Mouse (Mus musculus) small intestine, adult 2 months (tissue): Measurements from ENCODE around the gene Rfx5. TPM values are rescaled to one million over a fixed set of nuclear protein-coding genes. Genes with fewer than 3 reads are reported as not detected.

Experiments
- H3K27ac ChIP-seq: fragments of 200-500 bp; 2 replicates; pipeline ENCODE4 v1.5.1; 2012; ENCODE audit warnings: low read depth, low read length, control low read depth, inconsistent platforms; ENCODE audit not compliant: insufficient read depth
- H3K27me3 ChIP-seq: fragments of 200-500 bp; 2 replicates; pipeline ENCODE4 v1.6.1; 2012; ENCODE audit warnings: mild to moderate bottlenecking, moderate library complexity, low read length, inconsistent platforms; ENCODE audit not compliant: control insufficient read depth, insufficient read depth
- H3K36me3 ChIP-seq: fragments of 200-500 bp; 2 replicates; pipeline ENCODE4 v1.6.1; 2012; ENCODE audit warnings: mild to moderate bottlenecking, low read length, control low read depth, inconsistent platforms; ENCODE audit not compliant: control insufficient read depth, insufficient read depth
- H3K4me1 ChIP-seq: fragments of 200-500 bp; 2 replicates; pipeline ENCODE4 v1.6.1; 2012; ENCODE audit warnings: low read length, inconsistent platforms, mixed read lengths; ENCODE audit not compliant: control insufficient read depth, insufficient read depth, insufficient read length
- H3K4me3 ChIP-seq: fragments of 200-500 bp; 2 replicates; pipeline ENCODE4 v1.5.1; 2012; ENCODE audit warnings: low read depth, mild to moderate bottlenecking, control low read depth, inconsistent platforms, low read length, moderate library complexity
- CTCF ChIP-seq: fragments of 200-500 bp; IDR thresholded peaks from 2 replicates; pipeline ENCODE4 v1.5.1; 2012; ENCODE audit warnings: low read depth, mild to moderate bottlenecking, control low read depth, inconsistent platforms, low read length, moderate library complexity, mixed read lengths; ENCODE audit not compliant: insufficient replicate concordance, insufficient read length; ENCODE audit errors: extremely low read depth
- POLR2A ChIP-seq: fragments of 200-500 bp; IDR thresholded peaks from 2 replicates; pipeline ENCODE4 v1.6.1; 2012; ENCODE audit warnings: low read depth, mild to moderate bottlenecking, control low read depth, inconsistent platforms, low read length, moderate library complexity
- WGBS: fragments of 180-500 bp; shearing (Covaris S2); methylation state at CpG from one replicate; pipeline ENCODE4 v1.1.7; 2018; 5-methylcytosine and 5-hydroxymethylcytosine counted together
- polyA plus RNA-seq: library from polyadenylated mRNA; depleted of rRNA; stranded (reverse); fragments of >200 nt; gene quantifications from 2 replicates; pipeline ENCODE4 v1.2.3, GENCODE M21; 2012

Gene Rfx5
- polyA plus RNA-seq, 1 experiment = 5.7 TPM

DNA sequence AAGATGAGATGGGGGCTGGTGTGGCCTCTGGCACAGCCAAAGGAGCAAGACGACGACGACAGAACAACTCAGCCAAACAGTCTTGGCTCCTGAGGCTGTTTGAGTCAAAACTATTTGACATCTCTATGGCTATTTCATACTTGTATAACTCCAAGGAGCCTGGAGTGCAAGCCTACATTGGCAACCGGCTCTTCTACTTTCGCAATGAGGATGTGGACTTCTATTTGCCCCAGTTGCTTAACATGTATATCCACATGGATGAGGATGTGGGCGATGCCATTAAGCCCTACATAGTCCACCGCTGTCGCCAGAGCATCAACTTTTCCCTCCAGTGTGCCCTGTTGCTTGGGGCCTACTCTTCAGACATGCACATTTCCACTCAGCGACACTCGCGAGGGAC, 30.4 kb downstream of the Rfx5 start:
- no peak for TF ChIP-seq POLR2A
- no peak for TF ChIP-seq CTCF
- Histone ChIP-seq H3K36me3 (peaks cover 26% of the 10 kb centered on the region), H3K27me3 (no peaks in the 10 kb centered on the region), H3K4me1 (peaks cover 18% of the 10 kb centered on the region; the same call in 1 of the 2 replicates), H3K4me3 (no peak overlapping the region), H3K27ac (no peak overlapping the region)
- WGBS = 91% methylated on average over 11 of the region's 11 CpGs

DNA sequence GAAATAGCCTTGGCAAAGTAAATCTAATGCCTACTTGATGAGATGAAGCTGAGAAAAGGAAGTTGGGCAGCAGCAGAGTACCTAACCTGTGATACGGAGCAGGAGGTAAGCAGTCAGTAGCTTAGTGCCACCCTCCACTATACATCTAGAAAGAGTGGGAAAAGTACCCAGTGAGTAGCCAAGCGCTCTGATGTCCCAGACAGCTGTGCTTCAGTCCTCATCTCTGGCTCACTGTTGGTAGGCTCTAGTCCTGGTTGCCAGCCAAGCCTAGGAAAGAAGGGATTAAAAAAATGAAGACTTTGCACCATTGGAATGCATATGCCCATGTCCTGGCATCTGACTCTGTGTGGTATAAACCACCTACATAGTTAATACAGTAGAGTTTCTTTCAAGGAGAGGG, 31.6 kb downstream of the Rfx5 start:
- Histone ChIP-seq H3K27me3 (no peaks in the 10 kb centered on the region), H3K27ac (no peak overlapping the region), H3K4me1 (peaks cover 19% of the 10 kb centered on the region; the same call in 1 of the 2 replicates), H3K4me3 (no peak overlapping the region), H3K36me3 (peaks cover 32% of the 10 kb centered on the region)
- TF ChIP-seq POLR2A (no peak), CTCF (no peak)
- 87% methylated on average over 2 of the region's 2 CpGs for WGBS

DNA sequence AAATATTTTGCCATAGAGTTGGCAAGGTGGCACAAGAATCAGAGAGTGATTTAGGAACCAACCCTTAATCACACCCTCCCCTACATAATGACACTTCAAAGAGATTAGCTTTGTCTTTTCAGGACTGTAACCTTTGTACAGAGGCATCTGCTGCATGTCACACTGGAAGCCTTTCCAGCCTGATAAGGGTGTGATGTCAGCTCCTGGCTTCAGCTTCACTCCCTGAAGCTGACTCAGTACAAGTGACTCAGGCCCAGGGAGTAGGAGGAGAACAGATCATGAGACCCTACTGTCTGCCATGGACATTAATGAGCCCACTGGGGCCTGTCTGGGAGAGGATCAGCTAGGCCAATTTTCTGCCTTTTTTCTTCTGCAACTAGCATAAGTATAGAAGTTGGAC, 33.7 kb downstream of the Rfx5 start:
- H3K27ac ChIP-seq = peak overlapping the region; percentile 55; the same call in 1 of the 2 replicates
- no peaks in the 10 kb centered on the region for H3K27me3 ChIP-seq
- peaks cover 19% of the 10 kb centered on the region; the same call in 1 of the 2 replicates for H3K4me1 ChIP-seq
- TF ChIP-seq POLR2A = no peak
- no peak for TF ChIP-seq CTCF
- H3K36me3 ChIP-seq = peaks cover 28% of the 10 kb centered on the region
- H3K4me3 ChIP-seq = no peak overlapping the region

DNA sequence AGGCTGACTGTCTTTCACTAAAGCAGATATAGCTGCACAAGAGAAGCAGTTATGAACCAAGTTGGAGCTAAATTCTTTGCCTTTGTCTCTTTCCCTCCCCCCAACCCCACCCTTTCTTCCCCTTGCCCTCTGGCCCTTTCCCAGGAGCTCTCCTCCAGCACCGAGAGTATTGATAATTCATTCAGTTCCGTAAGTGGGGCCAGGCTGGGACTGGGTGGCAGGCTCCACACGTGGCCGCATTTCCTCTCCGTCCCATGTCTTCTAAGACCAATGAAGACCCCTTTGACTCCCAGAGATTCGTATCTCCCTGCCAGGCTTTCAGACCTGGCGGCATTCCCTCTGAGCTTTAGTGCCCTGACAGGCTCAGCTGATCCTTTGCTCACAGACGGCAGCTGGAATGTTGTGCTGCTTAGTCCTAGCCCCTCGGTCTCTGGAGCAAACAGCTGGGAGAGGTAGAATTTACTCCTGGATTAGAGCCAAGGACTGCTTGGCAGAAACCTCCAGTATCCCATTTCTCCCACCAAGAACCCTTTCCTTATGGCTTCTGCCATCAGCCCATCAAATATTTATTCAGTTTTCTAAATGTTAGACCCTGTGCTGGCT, 35.4 kb downstream of the Rfx5 start:
- TF ChIP-seq POLR2A = no peak
- H3K4me3 ChIP-seq = no peak overlapping the region
- peaks cover 28% of the 10 kb centered on the region for H3K36me3 ChIP-seq
- 16% methylated on average over 9 of the region's 9 CpGs for WGBS
- H3K27ac ChIP-seq = no peak overlapping the region
- peaks cover 19% of the 10 kb centered on the region; the same call in 1 of the 2 replicates for H3K4me1 ChIP-seq
- H3K27me3 ChIP-seq = no peaks in the 10 kb centered on the region

DNA sequence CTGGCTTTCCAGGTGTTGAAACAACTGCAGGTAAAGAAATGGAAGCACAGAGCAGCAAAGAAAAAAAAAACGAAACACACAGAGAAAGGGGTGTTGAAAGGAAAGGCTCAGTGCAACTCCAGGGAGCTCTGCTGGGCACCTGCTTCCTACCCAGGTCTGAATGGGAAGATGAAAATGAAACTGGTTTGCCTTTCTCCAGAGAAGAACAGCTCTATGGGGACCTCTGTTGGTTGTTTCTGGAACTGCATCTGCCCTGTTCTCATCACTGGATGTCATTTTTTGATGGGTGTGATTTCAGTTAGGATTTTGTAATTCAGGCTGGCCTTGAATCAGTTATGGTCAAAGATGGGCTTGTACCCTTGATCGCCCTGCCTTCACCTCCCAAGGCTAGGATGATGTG, 43.1 kb downstream of the Rfx5 start:
- H3K27ac ChIP-seq = no peak overlapping the region
- peaks cover 66% of the 10 kb centered on the region for H3K36me3 ChIP-seq
- TF ChIP-seq CTCF = peak; percentile 48; the same call in 1 of the 2 replicates
- TF ChIP-seq POLR2A = no peak
- WGBS = 24% methylated on average over 2 of the region's 2 CpGs
- no peak overlapping the region for H3K4me3 ChIP-seq
- H3K27me3 ChIP-seq = no peaks in the 10 kb centered on the region
- H3K4me1 ChIP-seq = no peaks in the 10 kb centered on the region; the same call in 1 of the 2 replicates

DNA sequence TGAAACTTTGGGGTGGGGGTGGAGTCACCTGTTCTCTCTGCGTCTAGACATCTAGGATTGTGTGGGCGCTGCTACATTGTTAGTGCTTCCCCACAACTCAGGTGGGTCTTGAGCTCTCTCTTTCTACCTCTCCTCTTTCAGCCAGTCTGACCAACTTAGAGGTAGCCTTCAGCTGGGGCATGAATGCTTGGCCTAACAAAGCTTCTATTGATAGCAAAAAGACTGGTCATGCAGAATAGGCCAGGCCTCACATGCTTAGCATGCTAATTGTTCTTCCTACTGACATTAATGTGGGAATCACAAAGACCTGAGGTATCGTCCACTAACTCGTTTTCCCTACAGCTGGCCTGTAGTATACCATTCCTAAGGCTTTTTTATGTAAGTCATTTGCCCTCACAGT, 48.7 kb downstream of the Rfx5 start:
- WGBS = 91% methylated on average over 4 of the region's 4 CpGs
- H3K27me3 ChIP-seq = no peaks in the 10 kb centered on the region
- H3K27ac ChIP-seq = no peak overlapping the region
- no peaks in the 10 kb centered on the region for H3K4me1 ChIP-seq
- peaks cover 72% of the 10 kb centered on the region for H3K36me3 ChIP-seq
- H3K4me3 ChIP-seq = no peak overlapping the region
- TF ChIP-seq POLR2A (no peak), CTCF (no peak)

DNA sequence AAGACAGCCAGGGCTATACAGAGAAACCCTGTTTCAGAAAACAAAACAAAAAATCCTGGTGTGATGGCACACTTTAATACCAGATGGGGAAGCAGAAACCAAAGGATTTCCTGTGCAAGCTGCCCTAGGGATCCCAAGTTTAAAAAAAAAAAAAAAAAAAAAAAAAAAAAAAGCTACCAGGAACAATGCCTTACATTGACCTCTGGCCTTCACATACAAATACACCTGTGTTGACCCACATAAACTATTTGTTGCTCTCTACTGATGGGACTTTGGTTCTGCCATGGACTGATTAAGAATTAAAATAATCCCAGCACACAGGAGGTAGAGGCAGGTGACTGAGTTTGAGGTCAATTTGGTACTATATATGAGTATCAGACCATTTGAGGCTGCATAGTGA, 49.4 kb downstream of the Rfx5 start:
- Histone ChIP-seq H3K36me3 (peaks cover 73% of the 10 kb centered on the region), H3K4me1 (no peaks in the 10 kb centered on the region), H3K27ac (no peak overlapping the region), H3K27me3 (no peaks in the 10 kb centered on the region), H3K4me3 (no peak overlapping the region)
- TF ChIP-seq CTCF (no peak), POLR2A (no peak)
